ENCODE assay signal across 25 mouse cellular contexts in genomic region chr9:58345963-58346362, GRCm38 (mm10). TPM values are rescaled to one million over a fixed set of nuclear protein-coding genes. Genes with fewer than 3 reads are reported as not detected.
A peak's percentile ranks its signal among the peaks of the same experiment; 100 is the strongest.
DNase-seq lines count a peak whose midpoint lies in the region; TF ChIP-seq lines count a peak whose summit lies in the region.
"Had no signal": no experiment of that assay in that cellular context is flagged by ENCODE, and none has a peak within 500 bp of the region (broad histone marks: within the 10 kb centered on the region; RNA-seq: fewer than 3 reads in every experiment).

No protein-coding gene starts in this region.

- H3K36me3 ChIP-seq in MEL (ENCODE audit: control insufficient read depth in 1 of 2, insufficient read depth in 2 of 2, low read length in 2 of 2) = peaks cover 0 to 2% of the 10 kb centered on the region in 2 experiments; a peak in 1 of 4 replicates
- no peaks in the 10 kb centered on the region for H3K36me3 ChIP-seq in limb, embryonic 10.5 days
- H3K36me3 ChIP-seq: G1E had no signal

- peaks cover 0 to 4% of the 10 kb centered on the region in 2 experiments; a peak in 2 of 4 replicates for H3K4me1 ChIP-seq in MEL (ENCODE audit: control insufficient read depth in 1 of 2, insufficient read depth in 2 of 2, low read length in 2 of 2)
- peaks cover 14% of the 10 kb centered on the region for H3K4me1 ChIP-seq in limb, embryonic 10.5 days

- H3K9me3 ChIP-seq in MEL (replicated peaks; ENCODE audit: insufficient read depth, low read length) = no peaks in the 10 kb centered on the region
- no peaks in the 10 kb centered on the region for H3K9me3 ChIP-seq in limb, embryonic 10.5 days (replicated peaks)
- H3K9me3 ChIP-seq: G1E had no signal

- peak in 1 of 2 experiments; percentile 51; a peak in 2 of 4 replicates for TF ChIP-seq EP300 in MEL (IDR thresholded peaks at IDR 0.05; ENCODE audit: low read depth in 1 of 2, low read length in 2 of 2)

- DNase-seq in MEL (ENCODE audit: low read depth, low spot score) = no peak
- no peak for DNase-seq in limb, embryonic 10.5 days (ENCODE audit: low spot score)
- no peak for DNase-seq in frontal cortex, postnatal 25 days (ENCODE audit: low spot score in 2 of 2)
- no peak for DNase-seq in cerebellum, adult 11 months
- DNase-seq: adrenal gland, adult 2 months; adrenal gland, adult 8-10 months; B cell, adult 2 months; cerebellum, adult 11-12 months; cerebellum, adult 18-20 months; cerebellum, adult 2 months; cerebellum, adult 8-10 months had no signal

- WGBS in limb, embryonic 10.5 days = 48% methylated on average over 7 of the region's 7 CpGs

- no peak overlapping the region for H3K27ac ChIP-seq in MEL (ENCODE audit: control insufficient read depth, low read depth, low read length)
- peak overlapping the region; percentile 33; the same call in 1 of the 2 replicates for H3K27ac ChIP-seq in limb, embryonic 10.5 days

- H3K4me3 ChIP-seq in MEL (ENCODE audit: control insufficient read depth in 1 of 2, insufficient read depth in 1 of 2, low read depth in 2 of 2, low read length in 2 of 2) = no peak overlapping the region
- no peak overlapping the region for H3K4me3 ChIP-seq in limb, embryonic 10.5 days

- TF ChIP-seq RAD21 in MEL (IDR thresholded peaks at IDR 0.05; ENCODE audit: low read depth, low read length) = no peak

- TF ChIP-seq POLR2A in MEL (IDR thresholded peaks at IDR 0.05; ENCODE audit: control insufficient read depth in 1 of 2, insufficient read depth in 1 of 2, low read depth in 1 of 2, low read length in 2 of 2, poor library complexity in 1 of 2) = no peak

- H3K79me2 ChIP-seq in MEL (ENCODE audit: control insufficient read depth, insufficient read depth, low read length, poor library complexity) = no peaks in the 10 kb centered on the region

- no peak overlapping the region for H3K9ac ChIP-seq in MEL (ENCODE audit: control insufficient read depth, low read depth, low read length, poor library complexity, severe bottlenecking)

- no peak for TF ChIP-seq CTCF in MEL (IDR thresholded peaks at IDR 0.05 in 2 of 3, conservative IDR thresholded peaks at IDR 0.05 in 1 of 3; ENCODE audit: control insufficient read depth in 1 of 3, insufficient read depth in 1 of 3, low read depth in 2 of 3, low read length in 3 of 3, poor library complexity in 1 of 3, severe bottlenecking in 1 of 3)

- H3K27me3 ChIP-seq in MEL (ENCODE audit: control insufficient read depth in 1 of 2, insufficient read depth in 2 of 2, low read length in 2 of 2) = no peaks in the 10 kb centered on the region
- peaks cover 10% of the 10 kb centered on the region; the same call in 1 of the 2 replicates for H3K27me3 ChIP-seq in limb, embryonic 10.5 days (ENCODE audit: low read depth, poor library complexity, severe bottlenecking)
- H3K27me3 ChIP-seq: CH12.LX, Patski had no signal

TF ChIP-seq in MEL, 35 proteins besides CTCF, POLR2A, EP300 and RAD21:
- TF ChIP-seq CHD1 (IDR thresholded peaks at IDR 0.05; ENCODE audit: low read depth, low read length) = no peak
- 0 out of 2 replicates have a peak, but pooled peaks have one; percentile 9 for TF ChIP-seq GATA1 (IDR thresholded peaks at IDR 0.05; ENCODE audit: low read depth, low read length)
- peak; percentile 54; the same call in 1 of the 2 replicates for TF ChIP-seq TCF12 (IDR thresholded peaks at IDR 0.05; ENCODE audit: low read depth, low read length)

RNA-seq across cellular contexts. Expression of gene Tbc1d21, which starts 24.3 kb away (rescaled TPM):
- not detected in 2 replicates for total RNA-seq in MEL (2012; rRNA removed)
- polyA plus RNA-seq in MEL (2012; ENCODE audit: insufficient read depth in 1 of 2, insufficient read length in 2 of 2, low read depth in 1 of 2, low replicate concordance in 2 of 2, missing spikeins in 1 of 2) = under 1 TPM in 1 of 2 experiments, not detected in 1; 0.13 TPM
- not detected in 2 replicates for polyA plus RNA-seq in limb, embryonic 10.5 days (2016; fragmentation: Nextera tagmentation; extraction: Ambion mirVana)
- total RNA-seq: adrenal gland, adult 18-20 months; adrenal gland, adult 2 months; adrenal gland, adult 8-10 months; adrenal gland, postnatal 10 days; adrenal gland, postnatal 14 days; adrenal gland, postnatal 25 days; adrenal gland, postnatal 36 days; adrenal gland, postnatal 4 days; CH12.LX; ES-E14; G1E had no signal
- polyA plus RNA-seq: activated CD4-positive, CD25-positive, alpha-beta regulatory T cell, adult 4 months; adrenal gland, adult 2 months; brain, embryonic 14.5 days; C2C12; CD4-positive, CD25-positive, alpha-beta regulatory T cell, adult 4 months; cerebellum, adult 2 months; G1E; Patski had no signal

RNA-seq across cellular contexts. Expression of gene Loxl1, which starts 33.0 kb away (rescaled TPM):
- total RNA-seq in MEL (2012; rRNA removed) = not detected in 2 replicates
- not detected for polyA plus RNA-seq in MEL (2012; ENCODE audit: insufficient read depth in 1 of 2, insufficient read length in 2 of 2, low read depth in 1 of 2, low replicate concordance in 2 of 2, missing spikeins in 1 of 2)
- polyA plus RNA-seq in limb, embryonic 10.5 days (2016; fragmentation: Nextera tagmentation; extraction: Ambion mirVana) = 6.0 and 12.9 TPM in 2 replicates
- total RNA-seq: CH12.LX, G1E had no signal
- polyA plus RNA-seq: activated CD4-positive, CD25-positive, alpha-beta regulatory T cell, adult 4 months; CD4-positive, CD25-positive, alpha-beta regulatory T cell, adult 4 months; G1E had no signal
